ENCODE assay signal across 8 mouse cellular contexts in the genomic region with DNA sequence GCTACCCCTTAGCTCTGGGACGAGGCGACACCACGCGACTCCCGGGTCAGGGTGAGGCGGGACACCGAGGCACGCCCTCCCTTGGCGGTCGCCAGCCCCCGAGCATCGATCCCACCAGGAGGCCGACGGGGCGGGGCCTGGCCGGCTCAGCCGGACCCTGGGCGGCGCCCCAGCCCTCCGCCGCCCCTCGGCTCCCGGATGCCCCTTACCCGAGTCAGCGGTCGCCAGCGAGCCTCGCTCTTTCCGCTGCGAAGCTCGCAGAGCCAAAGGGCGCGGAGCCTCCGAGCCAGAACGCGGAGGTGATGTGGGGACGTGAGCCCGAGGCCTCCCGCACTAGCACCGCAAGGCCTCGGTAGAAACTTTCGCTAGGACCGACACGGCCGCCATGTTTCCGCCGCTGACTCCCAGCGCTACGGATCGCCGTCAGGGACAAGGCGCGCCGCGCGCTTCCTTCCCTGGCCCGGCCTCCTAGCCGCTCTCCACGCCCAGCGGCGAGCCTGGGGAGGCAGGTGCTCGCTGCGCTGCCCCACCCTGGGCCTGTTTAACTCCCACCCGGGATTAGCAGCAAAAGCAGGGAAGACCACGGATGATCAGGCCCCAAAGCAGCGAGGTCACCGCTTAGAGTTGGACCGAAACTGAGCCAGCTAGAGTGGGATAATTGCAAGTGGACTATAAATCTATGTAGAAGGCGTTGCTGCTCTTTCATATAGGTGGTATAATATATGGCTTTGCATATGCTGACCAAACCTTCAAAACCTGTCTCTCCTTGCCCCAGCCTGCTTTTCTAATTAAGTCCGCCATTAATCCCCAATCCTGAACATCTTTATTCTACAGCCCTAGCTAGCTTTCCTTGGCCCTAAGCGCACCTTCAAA. TPM values are rescaled to one million over a fixed set of nuclear protein-coding genes. Genes with fewer than 3 reads are reported as not detected.
DNase-seq lines count a peak whose midpoint lies in the region; ATAC-seq and TF ChIP-seq lines count a peak whose summit lies in the region.

A gene (minus strand): TSS at position 480 of the 873 bp plus-strand sequence.

- ATAC-seq in forebrain, embryonic 14.5 days: peak; percentile 96
- ATAC-seq in liver, postnatal 0 days: peak; percentile 98
- peak; percentile 97 for ATAC-seq in neural tube, embryonic 13.5 days (ENCODE audit: low read depth)

- H3K9me3 ChIP-seq in forebrain, embryonic 14.5 days (replicated peaks; ENCODE audit: control insufficient read depth, low read length): no peaks in the 10 kb centered on the region
- H3K9me3 ChIP-seq in liver, postnatal 0 days (ENCODE audit: low read length): no peaks in the 10 kb centered on the region
- no peaks in the 10 kb centered on the region for H3K9me3 ChIP-seq in neural tube, embryonic 13.5 days

- intact Hi-C loops in heart, postnatal 10 days (cut with DNase I): loop anchor here (2.0 kb wide), 1 partner anchor 71 kb away; no protein-coding TSS in a partner anchor

- no peaks in the 10 kb centered on the region for H3K27me3 ChIP-seq in forebrain, embryonic 14.5 days (replicated peaks; ENCODE audit: control insufficient read depth, insufficient read depth, low read length)
- H3K27me3 ChIP-seq in liver, postnatal 0 days (ENCODE audit: insufficient read depth, low read length): no peaks in the 10 kb centered on the region
- H3K27me3 ChIP-seq in neural tube, embryonic 13.5 days: no peaks in the 10 kb centered on the region

- peak within 1 kb of the TSS; percentile 92 for H3K27ac ChIP-seq in forebrain, embryonic 14.5 days (ENCODE audit: low read depth, low read length)
- peak within 1 kb of the TSS; percentile 98 for H3K27ac ChIP-seq in liver, postnatal 0 days (ENCODE audit: low read depth)
- H3K27ac ChIP-seq in neural tube, embryonic 13.5 days (replicated peaks): peak within 1 kb of the TSS; percentile 97

- H3K4me3 ChIP-seq in forebrain, embryonic 14.5 days (ENCODE audit: low read depth, low read length): peak within 1 kb of the TSS; percentile 78
- H3K4me3 ChIP-seq in liver, postnatal 0 days (ENCODE audit: low read depth, low read length): peak within 1 kb of the TSS; percentile 95
- H3K4me3 ChIP-seq in neural tube, embryonic 13.5 days: peak within 1 kb of the TSS; percentile 86

- peak within 1 kb of the TSS; percentile 68 for H3K4me2 ChIP-seq in forebrain, embryonic 14.5 days (ENCODE audit: low read length)
- peak within 1 kb of the TSS; percentile 83 for H3K4me2 ChIP-seq in liver, postnatal 0 days (ENCODE audit: low read depth, low read length)
- H3K4me2 ChIP-seq in neural tube, embryonic 13.5 days: peak within 1 kb of the TSS; percentile 63

- no peaks in the 10 kb centered on the region for H3K36me3 ChIP-seq in forebrain, embryonic 14.5 days (ENCODE audit: control insufficient read depth, insufficient read depth, low read length)
- H3K36me3 ChIP-seq in liver, postnatal 0 days (replicated peaks; ENCODE audit: insufficient read depth, low read length): peaks cover 4% of the 10 kb centered on the region; the same call in 1 of the 2 replicates
- peaks cover 4% of the 10 kb centered on the region for H3K36me3 ChIP-seq in neural tube, embryonic 13.5 days

- no peak for TF ChIP-seq EP300 in liver, postnatal 0 days (IDR thresholded peaks at IDR 0.05; ENCODE audit: low read depth)

- peak; percentile 84 for DNase-seq in ES-CJ7 (ENCODE audit: low read depth, low spot score)
- peak; percentile 92 for DNase-seq in cerebellum, adult 11 months
- peak; percentile 92 for DNase-seq in forebrain, embryonic 14.5 days (ENCODE audit: low spot score)
- DNase-seq in heart, postnatal 10 days: peak; percentile 95 to 97
- DNase-seq in layer of hippocampus, adult 11-12 months (ENCODE audit: low spot score): peak; percentile 94
- peak; percentile 94 for DNase-seq in liver, postnatal 0 days
- peak; percentile 83 for DNase-seq in telencephalon, adult 2 months (ENCODE audit: low read depth, low spot score)

- peak within 1 kb of the TSS; percentile 90 for H3K9ac ChIP-seq in forebrain, embryonic 14.5 days (ENCODE audit: low read length)
- H3K9ac ChIP-seq in liver, postnatal 0 days (replicated peaks): peak within 1 kb of the TSS; percentile 99
- H3K9ac ChIP-seq in neural tube, embryonic 13.5 days: peak within 1 kb of the TSS; percentile 91

- peaks cover 5% of the 10 kb centered on the region for H3K4me1 ChIP-seq in forebrain, embryonic 14.5 days (ENCODE audit: control insufficient read depth, insufficient read depth, low read length)
- H3K4me1 ChIP-seq in liver, postnatal 0 days (ENCODE audit: insufficient read depth): peaks cover 13% of the 10 kb centered on the region
- peaks cover 27% of the 10 kb centered on the region for H3K4me1 ChIP-seq in neural tube, embryonic 13.5 days (replicated peaks)

- TF ChIP-seq CTCF in liver, postnatal 0 days (IDR thresholded peaks at IDR 0.05; ENCODE audit: low read depth): 0 out of 2 replicates have a peak, but pooled peaks have one; percentile 13

- WGBS in forebrain, embryonic 14.5 days: 2% methylated on average over 68 of the region's 71 CpGs
- WGBS in liver, postnatal 0 days (ENCODE audit: insufficient replicate concordance): 3% methylated on average over 63 of the region's 71 CpGs
- WGBS in neural tube, embryonic 13.5 days: 2% methylated on average over 71 of the region's 71 CpGs

RNA-seq across cellular contexts. Expression of the gene that starts here (rescaled TPM):
- polyA plus RNA-seq in forebrain, embryonic 14.5 days (2014; fragmentation: Nextera tagmentation; extraction: Ambion mirVana): 24.6 and 29.4 TPM in 2 replicates
- 10 to 100 TPM; 23.9 to 25.4 TPM for total RNA-seq in heart, postnatal 10 days (2021)
- polyA plus RNA-seq in liver, postnatal 0 days (2015; fragmentation: Nextera tagmentation; extraction: Ambion mirVana): 10.7 and 11.4 TPM in 2 replicates
- polyA plus RNA-seq in neural tube, embryonic 13.5 days (2015; fragmentation: Nextera tagmentation; extraction: Ambion mirVana): 23.8 and 27.4 TPM in 2 replicates

Comparison
In these comparisons a context has a peak if more than half of its experiments do, and no peak if none do; other contexts are left out.
1. Peak in every context shown above with its lines: DNase-seq, ATAC-seq, H3K4me3 ChIP-seq and H3K27ac ChIP-seq.